Mouse (Mus musculus) liver, embryonic 14.5 days (tissue): Measurements from ENCODE around the gene Fads3.

ENCODE experiments used
- CTCF ChIP-seq: IDR thresholded peaks from 2 replicates; pipeline ENCODE4 v1.5.1; 2016; ENCODE audit warnings: antibody characterized with exemption, low read depth, control low read depth
- EP300 ChIP-seq: IDR thresholded peaks from 2 replicates; pipeline ENCODE4 v1.6.1; 2016; ENCODE audit warnings: antibody characterized with exemption, low read depth

GRCm38 (mm10) chr19:10050438-10050837, 9.1 kb downstream of the Fads3 start:
- no peak for TF ChIP-seq EP300
- TF ChIP-seq CTCF: no peak
